Mouse (Mus musculus) bone marrow, adult 2 months (tissue): ENCODE results near the gene Fam217a.
"Not testable (repeated sequence)": the region's sequence is repeated elsewhere in the genome, so short reads cannot be mapped to it uniquely, and the experiment has no call there.

Experiments
- CTCF ChIP-seq: fragments of 200-500 bp; IDR thresholded peaks from 2 replicates; pipeline ENCODE4 v1.5.1; 2011; ENCODE audit warnings: low read length, control low read depth; ENCODE audit not compliant: control insufficient read depth, insufficient read depth
- POLR2A ChIP-seq: fragments of 200-500 bp; IDR thresholded peaks from 2 replicates; pipeline ENCODE4 v1.6.1; 2011; ENCODE audit warnings: low read depth, mild to moderate bottlenecking, control low read depth, low read length, borderline replicate concordance; ENCODE audit not compliant: control insufficient read depth

- not testable (repeated sequence) for TF ChIP-seq POLR2A, CTCF
Observed at GRCm38 (mm10) chr13:34951437-34951836, 27.3 kb upstream of the Fam217a start.
